Mouse (Mus musculus) left cerebral cortex, postnatal 4 days (tissue): Measurements from ENCODE around the gene Hlcs. TPM values are rescaled to one million over a fixed set of nuclear protein-coding genes. Genes with fewer than 3 reads are reported as not detected.

Experiments
- DNase-seq: peaks from one replicate; pipeline ENCODE4 v3.0.0-alpha.2; 2022
- intact Hi-C: fragments of 180-260 bp; cut with DNase I; formaldehyde crosslinking; loops from one replicate; pipeline ENCODE4 v1.15.1; 2025
- total RNA-seq, 2 experiments: library from RNA; stranded (reverse); gene quantifications; 2 replicates each; pipeline ENCODE4 v1.2.3; 2021

The Hlcs gene
- total RNA-seq, 2 experiments from 2014 or later, result 11.7 to 11.8 TPM

DNA sequence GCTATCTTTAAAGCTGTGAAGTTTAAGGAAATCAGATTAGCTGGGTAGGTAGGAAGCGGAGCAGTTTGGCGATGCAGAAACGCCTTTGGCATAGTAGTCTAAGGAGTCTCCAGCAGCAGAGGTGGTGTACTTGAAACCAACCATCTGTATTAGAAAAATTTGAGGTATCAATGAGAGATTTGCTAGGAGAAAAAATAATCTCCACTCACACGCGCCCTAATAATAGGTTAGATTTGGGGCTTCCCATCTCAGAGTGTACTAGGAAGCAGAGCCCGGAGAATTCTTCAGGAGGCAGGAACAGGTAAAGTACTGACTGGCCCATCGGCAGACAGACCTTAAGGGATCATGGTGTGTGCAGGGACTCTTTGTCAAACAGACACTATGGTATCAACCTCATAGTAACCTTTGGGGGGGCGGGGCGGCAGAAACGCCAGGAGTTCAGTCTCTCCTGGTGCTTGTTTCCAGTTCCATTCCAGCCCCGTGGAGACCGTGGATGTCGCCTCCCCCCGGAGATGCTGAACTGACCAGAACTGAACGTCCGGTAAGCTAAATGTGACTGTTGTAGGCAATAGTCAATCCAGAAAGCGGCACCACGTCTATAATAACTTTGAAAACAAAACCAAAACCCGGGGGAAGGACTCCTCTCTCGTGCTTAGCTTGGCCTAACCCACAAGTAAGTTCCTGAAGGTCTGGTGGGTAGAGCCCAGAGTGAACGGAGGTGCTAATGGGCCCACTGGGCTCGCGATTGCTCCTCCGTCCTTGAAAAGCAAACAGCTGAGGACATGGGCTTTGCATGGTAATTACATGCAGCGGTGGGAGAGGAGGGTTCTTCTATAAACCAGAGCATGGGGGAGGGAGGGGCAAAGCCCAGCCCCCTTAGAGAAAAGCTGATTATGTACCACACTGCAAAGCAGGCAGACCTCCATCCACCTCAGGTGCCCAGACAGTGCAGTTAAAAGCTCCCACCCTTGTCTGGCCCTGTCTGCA is 15.8 kb upstream of the Hlcs start:
- DNase-seq, result no peak

DNA sequence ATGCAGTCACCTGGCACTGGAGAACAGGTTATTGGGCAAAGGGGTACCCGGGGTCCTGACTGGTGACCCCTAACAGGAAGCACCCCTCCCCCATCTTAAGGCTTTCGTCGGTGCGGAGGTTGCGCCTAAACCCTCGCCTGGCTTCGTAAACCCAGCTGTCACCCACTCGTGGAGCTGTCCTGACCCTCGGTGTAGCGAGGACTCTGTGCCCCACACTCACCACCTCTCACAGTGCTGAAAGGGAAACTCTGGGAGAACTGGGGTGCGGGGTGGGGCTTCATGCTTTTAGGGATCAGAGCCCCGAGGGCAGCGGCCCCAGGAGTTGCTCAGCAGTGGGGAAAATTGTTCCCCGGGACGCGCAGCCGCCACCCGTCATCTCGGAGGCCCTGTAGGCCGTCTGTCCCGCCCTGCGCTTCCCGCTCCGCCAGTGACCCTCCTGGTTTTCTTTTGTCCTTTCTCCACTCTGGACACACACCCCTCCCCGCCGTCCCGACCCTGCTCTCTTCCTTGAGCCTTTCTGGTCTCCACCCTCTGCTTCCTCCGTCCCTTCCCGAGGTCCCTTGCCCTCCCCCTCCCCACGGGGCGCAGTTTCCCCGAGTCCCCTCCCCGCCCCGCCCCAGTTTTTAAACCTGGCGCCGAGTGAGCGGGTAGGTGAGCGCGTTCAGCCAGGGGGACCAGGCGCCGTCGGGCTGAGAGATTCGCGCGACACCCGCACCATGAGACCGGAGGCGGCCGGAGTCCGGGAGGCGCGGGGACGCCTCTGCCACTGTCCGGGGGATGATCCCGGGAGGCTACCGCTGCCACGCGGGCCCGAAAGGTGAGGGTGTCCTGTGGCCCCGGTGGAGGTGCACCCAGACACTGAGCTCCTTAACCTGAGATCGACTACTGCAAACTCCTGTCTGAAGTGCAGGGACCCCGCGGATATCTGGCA is 14.7 kb upstream of the Hlcs start, which contains the start of gene Ripply3:
Ripply3 (plus strand) TSS at position 640 of the 931 bp plus-strand sequence.
- no peak for DNase-seq

More for the DNA sequence above, 15.8 kb upstream of the Hlcs start:
- intact Hi-C loops, result no loop called here

DNA sequence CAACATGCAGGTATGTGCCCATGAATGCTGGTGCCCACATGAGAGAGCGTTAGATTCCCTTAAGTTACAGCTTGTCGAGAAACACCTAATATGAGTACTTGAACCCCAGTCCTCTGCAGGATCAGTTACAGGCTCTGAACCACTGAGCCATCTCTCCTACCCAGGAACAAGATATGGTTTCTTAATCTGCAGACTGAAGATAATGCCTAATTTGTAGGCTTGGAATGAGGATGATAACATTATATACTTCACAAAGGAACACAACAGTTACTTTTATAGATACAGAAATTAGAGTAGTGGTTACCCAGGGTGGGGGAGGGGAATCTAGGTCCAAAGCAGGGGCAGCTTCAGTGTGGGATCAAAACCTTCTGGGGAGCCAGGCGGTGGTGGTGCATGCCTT is 12.6 kb upstream of the Hlcs start:
- DNase-seq, result no peak
- intact Hi-C loops, result no loop called here

More for the DNA sequence above, 14.7 kb upstream of the Hlcs start, which contains the start of gene Ripply3:
- intact Hi-C loops, result no loop called here

DNA sequence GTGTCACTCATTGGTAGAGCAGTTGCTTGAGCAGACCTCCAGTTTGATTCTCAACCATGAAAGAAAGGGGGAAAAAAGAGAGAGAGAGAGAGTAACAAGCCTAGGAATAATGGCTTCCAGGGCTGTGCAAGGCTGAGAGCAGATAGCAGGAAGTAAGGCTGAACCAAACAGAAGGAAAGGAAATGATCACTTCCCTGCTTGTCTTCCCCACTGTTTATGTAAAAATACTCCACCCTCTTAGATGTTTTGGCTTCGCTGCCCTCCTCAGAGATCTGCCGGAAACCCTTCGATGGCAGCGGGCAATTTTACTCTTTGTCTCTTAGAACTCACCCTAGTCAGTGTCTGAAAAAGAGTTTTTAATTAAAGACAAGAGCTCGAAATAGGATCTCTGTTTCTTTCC is 10.3 kb upstream of the Hlcs start:
- DNase-seq, result no peak
- intact Hi-C loops, result no loop called here

DNA sequence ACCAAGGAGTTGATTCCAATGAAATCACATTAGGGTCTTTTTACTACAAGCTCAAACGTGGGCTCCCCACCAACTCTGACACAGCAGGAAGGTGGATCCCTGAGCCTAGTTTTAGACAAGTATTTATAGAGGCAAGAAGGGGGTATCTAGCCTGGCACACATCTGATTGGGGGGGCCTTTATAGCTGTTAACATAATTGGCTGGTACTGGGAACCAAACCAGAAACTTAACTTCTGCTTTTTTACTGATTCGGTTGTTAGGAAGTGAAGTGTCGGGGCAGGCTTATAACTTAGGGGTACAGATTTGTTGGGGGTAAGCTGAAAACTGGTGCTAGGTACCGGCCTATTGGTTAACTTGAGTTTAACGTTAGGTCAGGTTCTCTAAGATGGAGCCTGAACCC is 6.9 kb upstream of the Hlcs start:
- no peak for DNase-seq
- intact Hi-C loops, result no loop called here

DNA sequence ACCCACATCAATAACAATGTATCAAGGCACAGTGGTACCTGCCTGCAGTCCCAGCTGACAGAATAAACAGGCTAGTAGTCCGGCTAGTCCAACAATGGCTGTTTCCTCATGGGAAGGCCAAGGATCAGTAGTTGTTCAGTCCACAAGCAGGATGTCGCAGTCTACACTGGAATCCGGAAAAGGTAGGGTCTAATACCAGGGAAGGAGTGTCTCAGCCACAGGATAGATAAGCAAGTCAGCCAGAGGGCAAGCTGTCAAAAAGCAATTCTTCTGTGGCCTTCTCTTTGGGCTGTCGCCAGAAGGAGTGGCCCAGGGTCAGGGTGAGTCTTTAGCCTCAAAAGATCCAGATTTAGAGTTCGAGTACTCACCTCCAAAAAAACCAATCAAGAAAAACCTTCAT is 4.4 kb upstream of the Hlcs start:
- intact Hi-C loops, result no loop called here
- no peak for DNase-seq

DNA sequence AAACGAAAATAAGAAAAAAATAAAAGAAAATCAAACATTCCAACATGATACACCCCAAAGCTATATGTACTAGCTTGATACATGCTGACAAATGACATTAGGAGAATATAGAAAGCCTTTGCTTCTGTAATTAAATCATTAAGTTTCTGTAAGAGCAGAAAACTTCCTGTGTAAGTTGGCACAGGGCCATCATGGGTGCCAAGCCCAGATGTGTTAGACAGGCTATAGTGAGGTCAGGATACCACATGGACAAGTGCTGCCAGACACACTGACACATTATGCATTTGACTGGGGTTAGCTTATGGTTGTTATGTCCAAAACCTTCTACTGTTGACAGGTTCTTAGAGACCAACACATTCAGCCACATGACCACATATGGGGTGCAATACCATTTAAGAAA is 1.8 kb upstream of the Hlcs start:
- DNase-seq, result no peak
- intact Hi-C loops, result no loop called here

DNA sequence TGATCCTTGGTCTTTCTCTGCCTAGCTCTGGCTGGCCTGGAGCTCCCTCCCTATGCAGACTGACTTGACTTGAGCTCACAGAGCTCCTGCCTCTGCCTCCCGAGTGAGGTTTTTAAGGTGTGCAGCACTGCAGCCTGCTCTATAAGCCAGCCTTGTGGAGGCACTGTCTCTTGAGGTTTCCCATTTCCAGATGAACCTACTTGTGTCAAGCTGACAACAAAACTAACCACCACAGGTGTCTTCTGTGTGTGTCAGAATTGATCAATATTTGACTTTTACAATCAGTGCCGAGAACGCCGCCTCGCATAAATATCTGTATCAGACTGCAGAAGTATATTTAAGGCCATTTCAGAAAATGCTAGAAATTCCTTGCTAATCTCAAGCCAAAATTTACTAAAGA is 1.3 kb upstream of the Hlcs start:
- intact Hi-C loops, result no loop called here
- no peak for DNase-seq

DNA sequence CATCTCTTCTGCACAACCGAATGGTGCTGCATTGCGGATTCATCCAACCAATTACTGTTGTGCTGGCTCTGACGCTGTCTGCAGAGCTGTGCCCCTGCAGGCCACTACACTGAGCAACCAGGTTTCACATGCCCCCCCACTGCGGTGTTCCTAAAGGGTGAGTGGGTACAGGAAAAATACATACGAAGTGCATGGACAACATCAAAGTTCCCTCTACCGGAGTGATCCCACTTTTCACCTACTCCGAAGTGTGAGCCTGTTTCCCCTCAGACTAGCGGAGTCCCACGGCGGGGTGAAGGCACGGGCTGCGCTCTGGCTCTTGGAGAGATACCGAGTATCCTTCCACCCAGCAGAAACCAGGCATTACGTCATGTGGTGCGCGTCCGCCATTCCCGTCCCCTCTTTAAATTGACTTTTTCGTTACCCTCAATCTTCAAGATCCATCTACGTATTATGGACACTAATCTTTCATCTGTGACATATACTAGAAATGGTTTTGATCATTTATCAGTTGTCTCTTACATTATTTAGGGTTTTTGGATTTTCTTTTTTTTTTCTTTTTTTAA is 625 bp downstream of the Hlcs start:
- intact Hi-C loops, result loop anchor here (1.0 kb wide), 1 partner anchor 58 kb away; the partner anchor contains the start of gene Ttc3

DNA sequence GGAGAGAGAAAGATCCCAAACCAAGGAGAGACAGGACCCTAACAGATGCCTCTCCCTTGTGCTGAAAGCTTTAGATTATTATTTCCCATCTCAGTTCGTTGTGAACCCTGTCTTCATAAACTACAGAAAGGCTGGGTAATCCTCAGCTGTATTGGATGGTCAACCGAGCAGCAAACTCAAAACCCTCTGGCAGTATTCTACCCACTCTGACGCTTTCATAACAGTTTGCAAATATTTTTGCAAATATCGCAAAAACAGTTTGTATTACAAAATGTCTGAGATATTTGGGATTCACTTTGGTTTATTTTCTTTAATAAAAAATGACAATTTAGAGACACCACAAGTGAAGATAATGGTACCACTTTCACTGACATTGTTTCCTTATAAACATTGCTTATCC is 1.4 kb downstream of the Hlcs start:
- DNase-seq, result no peak

More for the DNA sequence above, 625 bp downstream of the Hlcs start:
- peak; percentile 87 for DNase-seq

DNA sequence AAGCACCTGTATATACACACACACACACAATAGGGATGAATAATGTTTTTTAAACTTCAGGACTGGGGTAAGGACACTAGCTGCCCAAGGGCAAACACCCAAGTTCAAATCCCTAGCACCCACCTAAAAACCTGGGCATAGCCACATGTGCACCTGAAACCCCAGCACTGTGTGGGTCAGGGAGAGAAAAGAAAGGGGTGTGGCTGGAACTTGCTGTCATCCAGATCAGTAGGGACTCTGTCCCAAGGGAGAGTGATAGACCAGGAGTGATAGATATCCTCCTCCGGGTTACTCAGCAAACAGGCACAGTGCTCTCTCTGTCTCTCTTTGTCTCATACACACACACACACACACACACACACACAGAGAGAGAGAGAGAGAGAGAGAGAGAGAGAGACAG is 2.0 kb downstream of the Hlcs start:
- intact Hi-C loops, result no loop called here
- no peak for DNase-seq

More for the DNA sequence above, 1.4 kb downstream of the Hlcs start:
- intact Hi-C loops, result loop anchor here (1.0 kb wide), 1 partner anchor 58 kb away; the partner anchor contains the start of gene Ttc3

DNA sequence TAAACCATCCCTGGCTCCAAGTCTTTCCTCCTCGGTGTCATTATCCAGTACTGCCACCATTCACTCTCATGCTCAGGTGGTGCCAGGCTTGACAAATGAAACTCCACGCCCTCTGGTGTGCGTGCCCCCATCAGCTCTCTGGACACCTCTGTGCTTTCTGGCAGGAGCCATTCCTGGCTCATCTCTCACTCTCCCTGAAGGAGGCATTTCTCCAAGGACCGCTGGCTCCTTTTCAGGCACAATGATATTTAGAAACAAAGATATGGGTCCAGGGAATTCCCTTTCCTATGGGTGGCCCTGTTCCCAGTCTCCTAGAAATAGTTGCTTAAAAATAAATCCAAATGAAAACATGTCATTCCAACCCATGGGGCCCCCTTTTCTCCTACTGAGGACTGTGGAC is 4.3 kb downstream of the Hlcs start:
- intact Hi-C loops, result no loop called here
- no peak for DNase-seq

DNA sequence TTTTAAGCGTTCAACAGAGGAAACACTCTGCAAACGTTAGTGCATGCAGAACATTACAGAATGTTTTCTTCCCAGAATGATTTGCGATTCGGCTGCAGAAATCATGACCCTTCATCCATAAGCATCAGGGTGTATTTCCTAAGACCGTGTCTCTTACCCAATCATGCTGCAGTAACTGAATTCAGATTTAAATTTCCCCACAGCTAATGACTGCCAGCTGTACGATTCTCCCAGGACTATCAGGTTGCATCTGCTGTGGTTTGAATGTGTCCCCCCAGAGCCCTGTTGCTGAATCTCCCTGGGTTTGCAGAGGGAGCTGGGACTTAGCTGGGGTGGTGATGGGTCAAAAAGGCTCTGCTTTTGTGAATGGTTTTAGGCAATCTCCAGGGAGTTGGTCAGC is 5.4 kb downstream of the Hlcs start:
- no peak for DNase-seq
- intact Hi-C loops, result no loop called here

DNA sequence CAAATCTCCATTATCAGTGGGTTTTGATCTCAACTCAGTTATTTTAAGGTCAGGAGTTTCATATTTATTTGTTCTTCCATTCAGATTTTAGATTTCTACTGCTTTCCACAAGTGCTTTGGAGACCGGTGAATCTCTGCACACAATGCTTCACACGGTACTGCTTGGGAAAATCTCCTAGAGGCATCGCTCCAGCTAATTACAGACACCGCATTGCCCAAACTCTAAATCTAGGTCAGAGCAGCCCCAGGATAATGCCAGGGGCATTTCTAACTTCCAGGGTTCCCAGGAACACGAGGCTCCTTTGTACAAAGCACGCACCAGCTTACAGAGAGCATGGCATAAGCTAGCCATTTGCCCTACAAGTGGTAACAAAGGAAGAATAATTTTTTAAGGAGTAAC is 5.8 kb downstream of the Hlcs start:
- no peak for DNase-seq

DNA sequence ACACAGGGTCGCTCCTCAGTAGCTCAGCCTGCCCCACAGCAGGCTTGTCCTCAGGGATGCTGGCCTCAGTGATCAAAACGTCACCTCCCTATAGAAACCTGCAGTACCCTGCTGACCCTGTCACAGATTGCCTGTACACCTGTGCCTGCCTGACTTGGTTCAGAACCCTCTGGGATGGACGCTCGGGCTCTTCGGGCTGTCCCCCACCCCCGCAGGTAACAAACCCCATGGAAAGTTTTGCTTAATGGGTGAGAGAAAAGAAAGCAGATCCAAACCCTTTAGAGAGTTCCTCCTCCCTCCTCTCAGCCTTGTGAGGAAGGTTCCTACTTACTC is 10.2 kb downstream of the Hlcs start:
- intact Hi-C loops, result no loop called here
- no peak for DNase-seq

More for the DNA sequence above, 5.8 kb downstream of the Hlcs start:
- intact Hi-C loops, result no loop called here

DNA sequence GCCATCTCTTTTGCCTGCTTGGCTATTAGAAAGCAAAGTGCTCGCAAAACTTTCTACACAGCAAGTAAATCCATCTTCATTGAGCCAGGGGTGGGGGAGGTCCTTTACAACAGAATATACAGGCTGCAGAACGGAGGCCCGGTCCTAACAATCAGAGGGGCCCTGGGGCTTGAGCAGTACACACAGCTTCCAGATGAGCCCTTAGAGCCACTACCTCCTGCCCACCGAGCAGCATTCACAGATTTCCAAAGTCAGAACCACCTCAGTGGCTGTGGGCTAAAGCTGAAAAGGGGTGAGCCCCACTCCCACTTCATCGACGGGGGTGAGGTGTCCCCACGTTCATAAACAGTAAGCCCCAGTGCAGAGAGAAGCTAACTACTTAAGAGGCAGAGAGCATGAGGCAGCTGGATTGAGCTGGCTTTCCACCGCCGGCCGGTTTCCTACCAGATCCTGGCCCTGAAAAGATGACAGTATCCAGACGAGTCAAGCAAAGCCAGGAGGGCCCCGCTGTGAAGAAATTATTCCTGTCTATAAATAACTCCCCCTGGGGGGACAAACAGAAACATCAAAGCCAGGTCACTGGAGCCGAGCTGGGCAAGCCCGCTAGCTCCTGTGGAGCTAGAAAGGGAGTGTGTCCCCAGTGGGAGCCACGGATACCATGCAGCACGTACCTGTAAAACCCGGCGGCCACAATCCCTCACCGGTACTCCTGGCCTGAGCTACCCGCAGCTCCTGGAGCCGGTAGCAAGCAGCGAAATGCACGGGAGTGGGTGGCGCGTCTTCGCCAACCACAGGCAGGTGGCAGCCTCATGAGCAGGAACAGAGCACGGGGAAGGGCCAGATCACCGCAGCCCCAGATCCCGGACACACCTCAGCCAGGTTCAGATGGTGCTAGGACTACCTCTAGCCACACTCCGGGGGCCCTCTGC is 10.8 kb downstream of the Hlcs start:
- peak; percentile 27 for DNase-seq
- intact Hi-C loops, result no loop called here

DNA sequence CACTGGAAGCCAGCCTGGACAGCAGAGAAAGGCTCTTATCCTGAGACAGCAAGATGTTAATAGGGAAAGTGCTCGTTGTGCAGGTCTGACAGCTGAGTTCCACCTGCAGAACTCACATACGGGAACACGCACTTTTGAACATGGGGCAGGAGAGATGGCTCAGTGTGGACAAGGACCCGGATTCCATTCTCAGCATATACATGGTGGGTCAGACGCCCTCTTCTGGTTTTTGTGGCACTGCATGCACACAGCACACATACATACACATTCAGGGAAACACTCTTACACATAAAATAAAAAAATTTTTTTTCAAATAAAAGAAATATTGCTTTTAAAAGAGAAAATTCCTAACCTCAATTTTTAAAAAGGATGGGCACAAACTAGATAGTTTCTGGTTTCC is 11.7 kb downstream of the Hlcs start:
- DNase-seq, result no peak
- intact Hi-C loops, result no loop called here

DNA sequence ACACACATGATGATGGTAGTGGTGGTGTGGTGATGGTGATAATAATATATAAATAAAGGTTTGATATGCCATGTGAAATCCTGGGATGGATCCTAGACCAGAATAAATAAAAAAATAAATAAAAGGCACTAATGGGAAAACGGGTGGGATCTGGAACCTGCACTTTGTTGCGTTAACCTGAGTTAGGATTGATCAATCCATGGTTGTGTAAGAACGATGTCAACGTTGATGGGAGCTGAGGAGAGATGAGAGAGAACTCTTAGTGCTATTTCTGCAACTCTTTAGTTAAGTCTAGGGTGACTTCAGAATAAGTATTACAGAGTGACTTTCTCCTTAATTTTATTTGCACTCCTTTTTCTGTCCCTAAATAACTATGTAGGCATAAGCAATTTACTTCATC is 12.2 kb downstream of the Hlcs start:
- intact Hi-C loops, result no loop called here
- DNase-seq, result no peak

DNA sequence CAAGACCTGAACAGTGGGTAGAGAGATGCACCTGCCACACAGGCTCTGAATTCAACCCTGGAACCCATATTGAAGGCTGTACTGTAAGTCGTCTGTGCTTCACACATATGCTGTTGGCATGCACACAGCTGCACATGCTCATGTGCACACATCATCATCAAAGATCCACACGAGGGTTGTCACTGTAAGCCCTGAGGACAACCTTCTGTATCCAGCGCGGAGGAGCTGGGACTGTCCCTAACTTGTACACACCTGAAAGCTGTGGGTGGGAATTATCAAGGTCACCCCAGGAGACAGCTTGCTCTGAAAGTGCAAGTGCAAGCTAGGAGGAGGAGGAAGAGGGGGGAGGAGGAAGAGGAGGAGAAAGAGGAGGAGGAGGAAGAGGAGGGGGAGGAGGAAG is 14.2 kb downstream of the Hlcs start:
- no peak for DNase-seq
- intact Hi-C loops, result no loop called here

DNA sequence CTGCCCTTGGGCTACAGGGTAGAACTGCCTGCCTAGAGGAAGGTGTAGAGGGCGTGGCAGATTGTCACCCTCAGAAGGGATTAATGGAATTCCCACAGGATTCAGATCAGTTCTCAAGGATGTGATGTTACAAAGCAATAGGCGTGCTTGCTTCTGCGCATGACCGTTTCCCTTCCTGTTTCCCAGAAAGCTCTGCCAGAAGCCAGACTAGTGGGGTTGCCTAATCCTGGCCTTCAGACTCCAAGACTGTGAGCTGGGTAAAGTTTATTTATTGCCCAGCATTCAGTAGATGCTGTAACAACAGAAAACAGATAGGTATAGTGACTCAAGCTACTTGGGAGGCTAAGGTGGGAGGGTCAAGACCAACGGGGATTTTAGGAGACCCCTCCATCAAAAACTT is 15.3 kb downstream of the Hlcs start:
- intact Hi-C loops, result no loop called here

More for the DNA sequence above, 15.3 kb downstream of the Hlcs start:
- no peak for DNase-seq
